In genomic region chr11:36420047-36420446, GRCm38 (mm10) we compare ENCODE assay signal across 25 mouse cellular contexts.
DNase-seq lines count a peak whose midpoint lies in the region; ATAC-seq and TF ChIP-seq lines count a peak whose summit lies in the region.
"Had no signal": no experiment of that assay in that cellular context is flagged by ENCODE, and none has a peak within 500 bp of the region (broad histone marks: within the 10 kb centered on the region; RNA-seq: fewer than 3 reads in every experiment).

No protein-coding gene starts in this region.

- no peaks in the 10 kb centered on the region for H3K9me3 ChIP-seq in hindbrain, embryonic 12.5 days (replicated peaks)
- no peaks in the 10 kb centered on the region for H3K9me3 ChIP-seq in hindbrain, embryonic 11.5 days (ENCODE audit: control insufficient read depth, low read length)
- H3K9me3 ChIP-seq in limb, embryonic 14.5 days (ENCODE audit: control insufficient read depth, low read length), result no peaks in the 10 kb centered on the region
- no peaks in the 10 kb centered on the region for H3K9me3 ChIP-seq in limb, embryonic 10.5 days (replicated peaks)
- H3K9me3 ChIP-seq in neural tube, embryonic 15.5 days (replicated peaks), result no peaks in the 10 kb centered on the region
- H3K9me3 ChIP-seq: forebrain, embryonic 10.5 days; forebrain, embryonic 13.5 days; heart, embryonic 10.5 days; heart, embryonic 13.5 days; hindbrain, embryonic 13.5 days had no signal

- 0 out of 2 replicates have a peak, but pooled peaks have one; percentile 52 for ATAC-seq in hindbrain, embryonic 12.5 days (ENCODE audit: low FRiP score)
- no peak for ATAC-seq in hindbrain, embryonic 11.5 days (ENCODE audit: low FRiP score)
- no peak for ATAC-seq in limb, embryonic 14.5 days (ENCODE audit: low FRiP score, low read depth)
- ATAC-seq in neural tube, embryonic 15.5 days (ENCODE audit: low FRiP score), result peak; percentile 53; the same call in 1 of the 2 replicates
- ATAC-seq: activated CD4-positive, CD25-positive, alpha-beta regulatory T cell, adult 4 months; forebrain, embryonic 13.5 days; forebrain, embryonic 16.5 days had no signal

- no peak for DNase-seq in hindbrain, embryonic 11.5 days (ENCODE audit: low spot score)
- peak; percentile 18 for DNase-seq in limb, embryonic 14.5 days (ENCODE audit: low spot score)
- no peak for DNase-seq in limb, embryonic 10.5 days (ENCODE audit: low spot score)
- DNase-seq in retina, postnatal 1 day, result peak; percentile 25
- no peak for DNase-seq in retina, embryonic 14.5 days (ENCODE audit: low spot score)
- DNase-seq in urinary bladder, postnatal 14 days (ENCODE audit: low spot score), result no peak
- DNase-seq: adrenal gland, adult 8-10 months; adrenal gland, postnatal 25 days; cerebellum, adult 18-20 months; cerebellum, adult 9-10 months; cerebellum, postnatal 14 days; gastrocnemius, postnatal 10 days; gastrocnemius, postnatal 36 days; heart, adult 2 months; heart, postnatal 14 days; heart, postnatal 4 days had no signal

- no peak overlapping the region for H3K4me2 ChIP-seq in hindbrain, embryonic 12.5 days (replicated peaks)
- no peak overlapping the region for H3K4me2 ChIP-seq in hindbrain, embryonic 11.5 days (replicated peaks; ENCODE audit: low read depth, low read length)
- H3K4me2 ChIP-seq in limb, embryonic 14.5 days (replicated peaks; ENCODE audit: low read depth, low read length, severe bottlenecking), result no peak overlapping the region
- no peak overlapping the region for H3K4me2 ChIP-seq in neural tube, embryonic 15.5 days
- H3K4me2 ChIP-seq: forebrain, embryonic 13.5 days; heart, embryonic 13.5 days; hindbrain, embryonic 13.5 days had no signal

- no peak overlapping the region for H3K4me3 ChIP-seq in hindbrain, embryonic 12.5 days
- H3K4me3 ChIP-seq in hindbrain, embryonic 11.5 days (ENCODE audit: low read depth, low read length), result no peak overlapping the region
- H3K4me3 ChIP-seq in limb, embryonic 14.5 days (replicated peaks; ENCODE audit: low read length), result no peak overlapping the region
- H3K4me3 ChIP-seq in limb, embryonic 10.5 days, result no peak overlapping the region
- no peak overlapping the region for H3K4me3 ChIP-seq in neural tube, embryonic 15.5 days (replicated peaks)
- H3K4me3 ChIP-seq: forebrain, embryonic 10.5 days; forebrain, embryonic 13.5 days; heart, adult 2 months; heart, embryonic 10.5 days; heart, embryonic 13.5 days; hindbrain, embryonic 13.5 days had no signal

- no peaks in the 10 kb centered on the region for H3K27me3 ChIP-seq in hindbrain, embryonic 12.5 days
- H3K27me3 ChIP-seq in hindbrain, embryonic 11.5 days (ENCODE audit: control insufficient read depth, insufficient read depth, low read length), result no peaks in the 10 kb centered on the region
- H3K27me3 ChIP-seq in limb, embryonic 14.5 days (ENCODE audit: control insufficient read depth, insufficient read depth, low read length), result no peaks in the 10 kb centered on the region
- H3K27me3 ChIP-seq in limb, embryonic 10.5 days (ENCODE audit: low read depth, poor library complexity, severe bottlenecking), result no peaks in the 10 kb centered on the region
- no peaks in the 10 kb centered on the region for H3K27me3 ChIP-seq in neural tube, embryonic 15.5 days (replicated peaks)
- H3K27me3 ChIP-seq: forebrain, embryonic 13.5 days; heart, embryonic 13.5 days; hindbrain, embryonic 13.5 days had no signal

- no peaks in the 10 kb centered on the region for H3K36me3 ChIP-seq in hindbrain, embryonic 12.5 days
- no peaks in the 10 kb centered on the region for H3K36me3 ChIP-seq in hindbrain, embryonic 11.5 days (ENCODE audit: control insufficient read depth, insufficient read depth, low read length)
- no peaks in the 10 kb centered on the region for H3K36me3 ChIP-seq in limb, embryonic 14.5 days (ENCODE audit: control insufficient read depth, insufficient read depth, low read length)
- no peaks in the 10 kb centered on the region for H3K36me3 ChIP-seq in limb, embryonic 10.5 days
- H3K36me3 ChIP-seq in neural tube, embryonic 15.5 days, result no peaks in the 10 kb centered on the region
- H3K36me3 ChIP-seq: forebrain, embryonic 10.5 days; heart, embryonic 10.5 days; heart, embryonic 13.5 days; hindbrain, embryonic 13.5 days had no signal

- no peak overlapping the region for H3K9ac ChIP-seq in hindbrain, embryonic 12.5 days
- H3K9ac ChIP-seq in hindbrain, embryonic 11.5 days (ENCODE audit: low read depth, low read length), result no peak overlapping the region
- no peak overlapping the region for H3K9ac ChIP-seq in limb, embryonic 14.5 days (ENCODE audit: low read depth, low read length, severe bottlenecking)
- no peak overlapping the region for H3K9ac ChIP-seq in neural tube, embryonic 15.5 days (replicated peaks)
- H3K9ac ChIP-seq: forebrain, embryonic 13.5 days; heart, embryonic 13.5 days; hindbrain, embryonic 13.5 days had no signal

- no peak for TF ChIP-seq POLR2A in limb, embryonic 14.5 days (IDR thresholded peaks at IDR 0.05; ENCODE audit: borderline replicate concordance, extremely low read depth, insufficient read depth, insufficient read length)

- H3K27ac ChIP-seq in hindbrain, embryonic 12.5 days, result no peak overlapping the region
- no peak overlapping the region for H3K27ac ChIP-seq in hindbrain, embryonic 11.5 days (ENCODE audit: low read depth, low read length)
- no peak overlapping the region for H3K27ac ChIP-seq in limb, embryonic 14.5 days (replicated peaks; ENCODE audit: low read depth, low read length)
- no peak overlapping the region for H3K27ac ChIP-seq in limb, embryonic 10.5 days
- H3K27ac ChIP-seq in neural tube, embryonic 15.5 days (replicated peaks), result no peak overlapping the region
- H3K27ac ChIP-seq: forebrain, embryonic 10.5 days; forebrain, embryonic 13.5 days; heart, adult 2 months; heart, embryonic 10.5 days; heart, embryonic 13.5 days had no signal

- peaks cover 3% of the 10 kb centered on the region; the same call in 1 of the 2 replicates for H3K4me1 ChIP-seq in hindbrain, embryonic 12.5 days
- no peaks in the 10 kb centered on the region for H3K4me1 ChIP-seq in hindbrain, embryonic 11.5 days (replicated peaks; ENCODE audit: control insufficient read depth, insufficient read depth, low read length)
- H3K4me1 ChIP-seq in limb, embryonic 14.5 days (ENCODE audit: control insufficient read depth, insufficient read depth, low read length), result no peaks in the 10 kb centered on the region
- peaks cover 6% of the 10 kb centered on the region; the same call in 1 of the 2 replicates for H3K4me1 ChIP-seq in limb, embryonic 10.5 days
- H3K4me1 ChIP-seq in neural tube, embryonic 15.5 days, result peaks cover 6% of the 10 kb centered on the region; the same call in 1 of the 2 replicates
- H3K4me1 ChIP-seq: heart, embryonic 10.5 days; heart, embryonic 13.5 days had no signal

- 68% methylated on average over 7 of the region's 7 CpGs for WGBS in hindbrain, embryonic 12.5 days
- 74% methylated on average over 7 of the region's 7 CpGs for WGBS in hindbrain, embryonic 11.5 days
- 49% methylated on average over 7 of the region's 7 CpGs for WGBS in limb, embryonic 14.5 days
- 82% methylated on average over 7 of the region's 7 CpGs for WGBS in limb, embryonic 10.5 days
- 19% methylated on average over 7 of the region's 7 CpGs for WGBS in neural tube, embryonic 15.5 days

Comparison
In these comparisons a context has a peak if more than half of its experiments do, and no peak if none do; other contexts are left out.
1. ATAC-seq: peak in hindbrain, embryonic 12.5 days (single experiment) and neural tube, embryonic 15.5 days (single experiment); none in hindbrain, embryonic 11.5 days (single experiment) and limb, embryonic 14.5 days (single experiment).
2. DNase-seq: peak in limb, embryonic 14.5 days (single experiment) and retina, postnatal 1 day (single experiment); none in hindbrain, embryonic 11.5 days (single experiment), limb, embryonic 10.5 days (single experiment), retina, embryonic 14.5 days (single experiment) and urinary bladder, postnatal 14 days (single experiment).